Mouse (Mus musculus) embryonic facial prominence, embryonic 15.5 days (tissue): ENCODE results near the gene Olfr460. TPM values are rescaled to one million over a fixed set of nuclear protein-coding genes. Genes with fewer than 3 reads are reported as not detected.
"Not testable (repeated sequence)": the region's sequence is repeated elsewhere in the genome, so short reads cannot be mapped to it uniquely, and the experiment has no call there.

ENCODE experiments used
- ATAC-seq: fragments of 200-750 bp; cut with Nextera tagmentation; 2 replicates; pipeline ENCODE4 v1.8.0; 2017; ENCODE audit warnings: low read depth, moderate TSS enrichment; ENCODE audit not compliant: insufficient number of reproducible peaks, low FRiP score, low TSS enrichment
- H3K27ac ChIP-seq: fragments of 300-500 bp; sonication (generic); replicated peaks from 2 replicates; pipeline ENCODE4 v1.5.1; 2015; ENCODE audit warnings: mild to moderate bottlenecking, inconsistent platforms
- H3K27me3 ChIP-seq: fragments of 300-500 bp; sonication (generic); 2 replicates; pipeline ENCODE4 v1.6.1; 2015; ENCODE audit warnings: inconsistent platforms
- H3K36me3 ChIP-seq: fragments of 300-500 bp; sonication (generic); 2 replicates; pipeline ENCODE4 v1.6.1; 2015; ENCODE audit warnings: mild to moderate bottlenecking, inconsistent platforms
- H3K4me1 ChIP-seq: fragments of 300-500 bp; sonication (generic); 2 replicates; pipeline ENCODE4 v1.6.1; 2015; ENCODE audit warnings: inconsistent platforms
- H3K4me2 ChIP-seq: fragments of 300-500 bp; sonication (generic); replicated peaks from 2 replicates; pipeline ENCODE4 v1.6.1; 2015; ENCODE audit warnings: mild to moderate bottlenecking, inconsistent platforms
- H3K4me3 ChIP-seq: fragments of 300-500 bp; sonication (generic); replicated peaks from 2 replicates; pipeline ENCODE4 v1.5.1; 2015; ENCODE audit warnings: mild to moderate bottlenecking, inconsistent platforms
- H3K9ac ChIP-seq: fragments of 300-500 bp; sonication (generic); 2 replicates; pipeline ENCODE4 v1.6.1; 2015; ENCODE audit warnings: inconsistent platforms
- H3K9me3 ChIP-seq: fragments of 300-500 bp; sonication (generic); replicated peaks from 2 replicates; pipeline ENCODE4 v1.6.1; 2016; ENCODE audit warnings: inconsistent platforms
- WGBS: fragments of 180-500 bp; shearing (Covaris S2); methylation state at CpG from one replicate; pipeline ENCODE4 v1.1.7; 2015; 5-methylcytosine and 5-hydroxymethylcytosine counted together
- polyA plus RNA-seq: library from polyadenylated mRNA; unstranded; fragments of >200 nt; fragmentation: Nextera tagmentation; extraction: Ambion mirVana; gene quantifications from 2 replicates; pipeline ENCODE4 v1.2.1, GENCODE M21; 2015

Olfr460 gene
- not detected in 2 replicates for polyA plus RNA-seq

- no peak within 1 kb of the TSS for H3K27ac ChIP-seq
- no peaks in the 10 kb centered on the region for H3K36me3 ChIP-seq
- H3K9ac ChIP-seq = no peak within 1 kb of the TSS
- no peak within 1 kb of the TSS for H3K4me2 ChIP-seq
- H3K4me3 ChIP-seq = no peak within 1 kb of the TSS
- H3K9me3 ChIP-seq = no peaks in the 10 kb centered on the region
- H3K4me1 ChIP-seq = no peaks in the 10 kb centered on the region
- H3K27me3 ChIP-seq = no peaks in the 10 kb centered on the region
- no peak for ATAC-seq
- WGBS = 87% methylated on average over 3 of the region's 3 CpGs
Measured at GRCm38 (mm10) chr6:40569187-40569586, at the start of gene Olfr460. Olfr460 (plus strand) TSS chr6:40569487.

- no peak overlapping the region for H3K9ac ChIP-seq
- WGBS = 81% methylated on average over 10 of the region's 10 CpGs
- H3K4me2 ChIP-seq = no peak overlapping the region
- H3K4me3 ChIP-seq = no peak overlapping the region
- H3K36me3 ChIP-seq = no peaks in the 10 kb centered on the region
- H3K27ac ChIP-seq = no peak overlapping the region
- no peaks in the 10 kb centered on the region for H3K9me3 ChIP-seq
- H3K4me1 ChIP-seq = no peaks in the 10 kb centered on the region
- no peak for ATAC-seq
- H3K27me3 ChIP-seq = no peaks in the 10 kb centered on the region
Measured at GRCm38 (mm10) chr6:40544690-40545089, 24.6 kb upstream of the Olfr460 start.

GRCm38 (mm10) chr6:40554950-40555349 is 14.3 kb upstream of the Olfr460 start, which contains the start of gene Olfr461:
Olfr461 (minus strand) TSS chr6:40555050.
- Histone ChIP-seq H3K4me3 (no peak within 1 kb of the TSS), H3K27ac (no peak within 1 kb of the TSS), H3K36me3 (no peaks in the 10 kb centered on the region), H3K27me3 (no peaks in the 10 kb centered on the region), H3K9ac (no peak within 1 kb of the TSS), H3K4me2 (no peak within 1 kb of the TSS), H3K4me1 (no peaks in the 10 kb centered on the region), H3K9me3 (0 out of 2 replicates have a peak, but pooled peaks cover 4% of the 10 kb centered on the region)
- no peak for ATAC-seq
- 77% methylated on average over 2 of the region's 2 CpGs for WGBS

GRCm38 (mm10) chr6:40573618-40574017 is 4.3 kb downstream of the Olfr460 start:
- H3K4me3 ChIP-seq = no peak overlapping the region
- H3K36me3 ChIP-seq = no peaks in the 10 kb centered on the region
- H3K9me3 ChIP-seq = no peaks in the 10 kb centered on the region
- WGBS = 72% methylated on average over 3 of the region's 3 CpGs
- no peak overlapping the region for H3K9ac ChIP-seq
- no peaks in the 10 kb centered on the region for H3K27me3 ChIP-seq
- H3K4me2 ChIP-seq = no peak overlapping the region
- no peak for ATAC-seq
- H3K27ac ChIP-seq = no peak overlapping the region
- H3K4me1 ChIP-seq = no peaks in the 10 kb centered on the region

GRCm38 (mm10) chr6:40576305-40576704 is 7.0 kb downstream of the Olfr460 start:
- Histone ChIP-seq H3K9me3 (no peaks in the 10 kb centered on the region), H3K4me3 (no peak overlapping the region), H3K27ac (no peak overlapping the region), H3K4me2 (no peak overlapping the region), H3K9ac (no peak overlapping the region), H3K27me3 (no peaks in the 10 kb centered on the region), H3K4me1 (no peaks in the 10 kb centered on the region), H3K36me3 (no peaks in the 10 kb centered on the region)
- WGBS = 60% methylated on average over 1 of the region's 1 CpGs
- ATAC-seq = no peak

GRCm38 (mm10) chr6:40584336-40584735 is 15.0 kb downstream of the Olfr460 start:
- no peak for ATAC-seq
- no peaks in the 10 kb centered on the region for H3K9me3 ChIP-seq
- H3K4me2 ChIP-seq = no peak overlapping the region
- H3K9ac ChIP-seq = no peak overlapping the region
- no peak overlapping the region for H3K4me3 ChIP-seq
- H3K27ac ChIP-seq = no peak overlapping the region
- 72% methylated on average over 6 of the region's 6 CpGs for WGBS
- no peaks in the 10 kb centered on the region for H3K4me1 ChIP-seq
- no peaks in the 10 kb centered on the region for H3K36me3 ChIP-seq
- no peaks in the 10 kb centered on the region for H3K27me3 ChIP-seq

- Histone ChIP-seq H3K4me2 (no peak within 1 kb of the TSS), H3K27ac (no peak within 1 kb of the TSS), H3K9me3 (no peaks in the 10 kb centered on the region), H3K9ac (no peak within 1 kb of the TSS), H3K36me3 (no peaks in the 10 kb centered on the region), H3K4me1 (no peaks in the 10 kb centered on the region), H3K27me3 (no peaks in the 10 kb centered on the region), H3K4me3 (no peak within 1 kb of the TSS)
- ATAC-seq = no peak
- WGBS = 80% methylated on average over 5 of the region's 5 CpGs
Measured at GRCm38 (mm10) chr6:40585645-40586044, 16.4 kb downstream of the Olfr460 start, which contains the start of gene Clec5a. Clec5a (minus strand) TSS chr6:40585821.

- no peaks in the 10 kb centered on the region for H3K27me3 ChIP-seq
- H3K4me1 ChIP-seq = no peaks in the 10 kb centered on the region
- WGBS = 97% methylated on average over 2 of the region's 2 CpGs
- no peak overlapping the region for H3K4me2 ChIP-seq
- no peak for ATAC-seq
- no peaks in the 10 kb centered on the region for H3K36me3 ChIP-seq
- H3K9ac ChIP-seq = no peak overlapping the region
- H3K4me3 ChIP-seq = no peak overlapping the region
- no peak overlapping the region for H3K27ac ChIP-seq
- no peaks in the 10 kb centered on the region for H3K9me3 ChIP-seq
Measured at GRCm38 (mm10) chr6:40588346-40588745, 19.1 kb downstream of the Olfr460 start.

- Histone ChIP-seq H3K9ac (no peak overlapping the region), H3K27ac (no peak overlapping the region), H3K4me3 (no peak overlapping the region), H3K36me3 (no peaks in the 10 kb centered on the region), H3K4me1 (no peaks in the 10 kb centered on the region), H3K27me3 (no peaks in the 10 kb centered on the region), H3K4me2 (no peak overlapping the region), H3K9me3 (no peaks in the 10 kb centered on the region)
- WGBS = 50% methylated on average over 3 of the region's 3 CpGs
- no peak for ATAC-seq
Measured at GRCm38 (mm10) chr6:40594804-40595550, 25.7 kb downstream of the Olfr460 start.

GRCm38 (mm10) chr6:40598546-40598945 is 29.3 kb downstream of the Olfr460 start:
- not testable (repeated sequence) for H3K36me3 ChIP-seq, H3K9ac ChIP-seq, H3K27me3 ChIP-seq, H3K27ac ChIP-seq, H3K4me3 ChIP-seq, H3K4me2 ChIP-seq, ATAC-seq, H3K9me3 ChIP-seq, H3K4me1 ChIP-seq
- WGBS = 33% methylated on average over 4 of the region's 4 CpGs

- Histone ChIP-seq H3K27ac (no peak overlapping the region), H3K4me2 (no peak overlapping the region), H3K36me3 (no peaks in the 10 kb centered on the region), H3K9me3 (no peaks in the 10 kb centered on the region), H3K4me1 (no peaks in the 10 kb centered on the region), H3K9ac (no peak overlapping the region), H3K27me3 (no peaks in the 10 kb centered on the region), H3K4me3 (no peak overlapping the region)
- ATAC-seq = no peak
Measured at GRCm38 (mm10) chr6:40607431-40607830, 38.1 kb downstream of the Olfr460 start.

- Histone ChIP-seq H3K9me3 (no peaks in the 10 kb centered on the region), H3K9ac (no peak overlapping the region), H3K36me3 (no peaks in the 10 kb centered on the region), H3K27me3 (no peaks in the 10 kb centered on the region), H3K4me2 (no peak overlapping the region), H3K4me3 (no peak overlapping the region), H3K27ac (no peak overlapping the region), H3K4me1 (no peaks in the 10 kb centered on the region)
- no peak for ATAC-seq
- 49% methylated on average over 8 of the region's 8 CpGs for WGBS
Measured at GRCm38 (mm10) chr6:40610244-40610643, 41.0 kb downstream of the Olfr460 start.
